Mouse (Mus musculus): ENCODE results near the gene Esrrg. TPM values are rescaled to one million over a fixed set of nuclear protein-coding genes. Genes with fewer than 3 reads are reported as not detected.

Esrrg gene
- total and polyA plus RNA-seq, 2 experiments from 2014 or later, result 17.1 to 39.8 TPM

- Histone ChIP-seq H3K4me1 (ENCODE audit: insufficient read depth, low read length) (no peaks in the 10 kb centered on the region), H3K36me3 (ENCODE audit: insufficient read depth, low read length) (no peaks in the 10 kb centered on the region), H3K9ac (replicated peaks; ENCODE audit: low read length, poor library complexity, severe bottlenecking) (no peak overlapping the region), H3K4me2 (ENCODE audit: low read depth, low read length, poor library complexity, severe bottlenecking) (no peak overlapping the region), H3K27ac (ENCODE audit: low read depth, low read length) (no peak overlapping the region), H3K27me3 (ENCODE audit: insufficient read depth, low read length) (no peaks in the 10 kb centered on the region), H3K9me3 (ENCODE audit: low read length) (no peaks in the 10 kb centered on the region), H3K4me3 (ENCODE audit: low read depth, low read length) (no peak overlapping the region)
- no peak for TF ChIP-seq CTCF (IDR thresholded peaks at IDR 0.05)
- 84% methylated on average over 8 of the region's 8 CpGs for WGBS
- no peak for DNase-seq (ENCODE audit: low spot score)
- no peak for ATAC-seq (ENCODE audit: low FRiP score)
Measured at GRCm38 (mm10) chr1:187631486-187631885, 22.9 kb downstream of the Esrrg start.

GRCm38 (mm10) chr1:187645258-187645657 lies 36.7 kb downstream of the Esrrg start:
- no peaks in the 10 kb centered on the region for H3K4me1 ChIP-seq (ENCODE audit: insufficient read depth, low read length)
- TF ChIP-seq CTCF (IDR thresholded peaks at IDR 0.05), result no peak
- no peak overlapping the region for H3K27ac ChIP-seq (ENCODE audit: low read depth, low read length)
- no peak overlapping the region for H3K9ac ChIP-seq (replicated peaks; ENCODE audit: low read length, poor library complexity, severe bottlenecking)
- 90% methylated on average over 8 of the region's 8 CpGs for WGBS
- DNase-seq (ENCODE audit: low spot score) (no peak), ATAC-seq (ENCODE audit: low FRiP score) (no peak)
- H3K36me3 ChIP-seq (ENCODE audit: insufficient read depth, low read length), result no peaks in the 10 kb centered on the region
- H3K4me2 ChIP-seq (ENCODE audit: low read depth, low read length, poor library complexity, severe bottlenecking), result no peak overlapping the region
- H3K9me3 ChIP-seq (ENCODE audit: low read length), result no peaks in the 10 kb centered on the region
- H3K4me3 ChIP-seq (ENCODE audit: low read depth, low read length), result no peak overlapping the region
- H3K27me3 ChIP-seq (ENCODE audit: insufficient read depth, low read length), result no peaks in the 10 kb centered on the region

GRCm38 (mm10) chr1:187648551-187648950 lies 40.0 kb downstream of the Esrrg start:
- WGBS, result 94% methylated on average over 8 of the region's 8 CpGs
- Histone ChIP-seq H3K4me2 (ENCODE audit: low read depth, low read length, poor library complexity, severe bottlenecking) (no peak overlapping the region), H3K9ac (replicated peaks; ENCODE audit: low read length, poor library complexity, severe bottlenecking) (no peak overlapping the region), H3K27ac (ENCODE audit: low read depth, low read length) (no peak overlapping the region), H3K36me3 (ENCODE audit: insufficient read depth, low read length) (no peaks in the 10 kb centered on the region), H3K9me3 (ENCODE audit: low read length) (no peaks in the 10 kb centered on the region), H3K27me3 (ENCODE audit: insufficient read depth, low read length) (no peaks in the 10 kb centered on the region), H3K4me3 (ENCODE audit: low read depth, low read length) (no peak overlapping the region), H3K4me1 (ENCODE audit: insufficient read depth, low read length) (peaks cover 6% of the 10 kb centered on the region; the same call in 1 of the 2 replicates)
- ATAC-seq (ENCODE audit: low FRiP score) (no peak), DNase-seq (ENCODE audit: low spot score) (no peak)
- no peak for TF ChIP-seq CTCF (IDR thresholded peaks at IDR 0.05)

GRCm38 (mm10) chr1:187649871-187650270 lies 41.3 kb downstream of the Esrrg start:
- peak; percentile 41 for DNase-seq (ENCODE audit: low spot score)
- H3K36me3 ChIP-seq (ENCODE audit: insufficient read depth, low read length), result no peaks in the 10 kb centered on the region
- no peak for TF ChIP-seq CTCF (IDR thresholded peaks at IDR 0.05)
- WGBS, result 55% methylated on average over 5 of the region's 5 CpGs
- H3K4me3 ChIP-seq (ENCODE audit: low read depth, low read length), result no peak overlapping the region
- no peak for ATAC-seq (ENCODE audit: low FRiP score)
- H3K4me2 ChIP-seq (ENCODE audit: low read depth, low read length, poor library complexity, severe bottlenecking), result peak overlapping the region; percentile 88
- no peak overlapping the region for H3K9ac ChIP-seq (replicated peaks; ENCODE audit: low read length, poor library complexity, severe bottlenecking)
- H3K4me1 ChIP-seq (ENCODE audit: insufficient read depth, low read length), result peaks cover 6% of the 10 kb centered on the region; the same call in 1 of the 2 replicates
- H3K9me3 ChIP-seq (ENCODE audit: low read length), result no peaks in the 10 kb centered on the region
- no peaks in the 10 kb centered on the region for H3K27me3 ChIP-seq (ENCODE audit: insufficient read depth, low read length)
- H3K27ac ChIP-seq (ENCODE audit: low read depth, low read length), result no peak overlapping the region

- ATAC-seq (ENCODE audit: low FRiP score), result peak; percentile 48; the same call in 1 of the 2 replicates
- peak overlapping the region; percentile 77 for H3K27ac ChIP-seq (ENCODE audit: low read depth, low read length)
- no peaks in the 10 kb centered on the region for H3K36me3 ChIP-seq (ENCODE audit: insufficient read depth, low read length)
- H3K9me3 ChIP-seq (ENCODE audit: low read length), result no peaks in the 10 kb centered on the region
- peak overlapping the region; percentile 81 for H3K9ac ChIP-seq (replicated peaks; ENCODE audit: low read length, poor library complexity, severe bottlenecking)
- no peaks in the 10 kb centered on the region for H3K27me3 ChIP-seq (ENCODE audit: insufficient read depth, low read length)
- TF ChIP-seq CTCF (IDR thresholded peaks at IDR 0.05), result peak; percentile 46
- peaks cover 6% of the 10 kb centered on the region; the same call in 1 of the 2 replicates for H3K4me1 ChIP-seq (ENCODE audit: insufficient read depth, low read length)
- DNase-seq (ENCODE audit: low spot score), result peak; percentile 67
- whole genome bisulfite sequencing, result 5% methylated on average over 24 of the region's 24 CpGs
- peak overlapping the region; percentile 82 for H3K4me3 ChIP-seq (ENCODE audit: low read depth, low read length)
- peak overlapping the region; percentile 88 for H3K4me2 ChIP-seq (ENCODE audit: low read depth, low read length, poor library complexity, severe bottlenecking)
Measured at GRCm38 (mm10) chr1:187650786-187651687, 42.4 kb downstream of the Esrrg start.

GRCm38 (mm10) chr1:187651688-187652241 lies 43.2 kb downstream of the Esrrg start:
- peak overlapping the region; percentile 82 for H3K4me3 ChIP-seq (ENCODE audit: low read depth, low read length)
- peaks cover 6% of the 10 kb centered on the region; the same call in 1 of the 2 replicates for H3K4me1 ChIP-seq (ENCODE audit: insufficient read depth, low read length)
- peak overlapping the region; percentile 88 for H3K4me2 ChIP-seq (ENCODE audit: low read depth, low read length, poor library complexity, severe bottlenecking)
- DNase-seq (ENCODE audit: low spot score), result peak; percentile 78
- peak overlapping the region; percentile 81 for H3K9ac ChIP-seq (replicated peaks; ENCODE audit: low read length, poor library complexity, severe bottlenecking)
- no peaks in the 10 kb centered on the region for H3K9me3 ChIP-seq (ENCODE audit: low read length)
- peak overlapping the region; percentile 77 for H3K27ac ChIP-seq (ENCODE audit: low read depth, low read length)
- no peaks in the 10 kb centered on the region for H3K36me3 ChIP-seq (ENCODE audit: insufficient read depth, low read length)
- under 1% methylated on average over 47 of the region's 47 CpGs for WGBS
- peak; percentile 85 for ATAC-seq (ENCODE audit: low FRiP score)
- no peaks in the 10 kb centered on the region for H3K27me3 ChIP-seq (ENCODE audit: insufficient read depth, low read length)
- TF ChIP-seq CTCF (IDR thresholded peaks at IDR 0.05), result no peak

All from midbrain, postnatal 0 days (tissue).